Mouse (Mus musculus): ENCODE measurements at regions not wholly inside any gene's neighbourhood (a gene's known extent, or its start where the extent isn't known, plus 50 kb on each side); places are given as distances from the start of the nearest gene placed in this dataset.

DNA sequence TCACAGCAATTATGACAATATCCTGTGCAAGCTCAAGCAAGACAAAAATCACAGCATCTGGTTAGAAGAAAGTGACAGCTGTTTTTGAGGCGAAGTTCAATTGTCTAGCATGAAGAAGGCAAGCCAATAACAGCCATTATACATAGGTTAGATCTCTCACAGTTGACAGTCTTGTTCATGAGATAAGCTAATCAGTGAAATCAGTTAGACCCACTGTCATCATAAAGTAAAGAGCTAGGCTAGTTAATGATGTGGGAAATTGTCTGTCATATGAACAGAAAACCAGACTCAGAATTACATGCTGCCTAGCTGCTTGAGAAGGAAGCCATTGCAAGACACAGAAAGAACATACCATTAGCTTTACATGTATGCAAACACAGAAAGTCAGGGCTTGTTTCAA lies 470.2 kb upstream of the 5930422O12Rik start:
- DNase-seq (ENCODE audit: low read depth, low spot score): no peak

DNA sequence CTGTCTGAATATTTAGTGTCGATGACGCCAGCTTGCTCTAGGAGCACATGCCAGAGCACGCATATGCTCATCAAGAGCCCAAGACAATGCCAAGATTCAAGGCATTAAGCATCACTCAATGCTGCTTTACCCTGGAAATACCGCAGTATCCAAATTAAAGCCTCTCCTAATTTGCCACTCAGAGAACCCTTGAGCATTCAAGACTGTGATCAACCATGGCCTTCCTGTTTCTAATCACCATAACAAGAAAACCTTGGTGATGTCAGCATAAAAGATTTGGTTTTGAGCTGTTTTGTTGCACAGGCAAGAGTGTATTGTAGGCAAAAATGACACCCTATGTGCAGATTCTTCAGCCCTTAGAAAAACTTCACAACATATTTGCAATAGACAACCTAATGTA lies 469.7 kb upstream of the 5930422O12Rik start:
- no peak for DNase-seq (ENCODE audit: low read depth, low spot score)

DNA sequence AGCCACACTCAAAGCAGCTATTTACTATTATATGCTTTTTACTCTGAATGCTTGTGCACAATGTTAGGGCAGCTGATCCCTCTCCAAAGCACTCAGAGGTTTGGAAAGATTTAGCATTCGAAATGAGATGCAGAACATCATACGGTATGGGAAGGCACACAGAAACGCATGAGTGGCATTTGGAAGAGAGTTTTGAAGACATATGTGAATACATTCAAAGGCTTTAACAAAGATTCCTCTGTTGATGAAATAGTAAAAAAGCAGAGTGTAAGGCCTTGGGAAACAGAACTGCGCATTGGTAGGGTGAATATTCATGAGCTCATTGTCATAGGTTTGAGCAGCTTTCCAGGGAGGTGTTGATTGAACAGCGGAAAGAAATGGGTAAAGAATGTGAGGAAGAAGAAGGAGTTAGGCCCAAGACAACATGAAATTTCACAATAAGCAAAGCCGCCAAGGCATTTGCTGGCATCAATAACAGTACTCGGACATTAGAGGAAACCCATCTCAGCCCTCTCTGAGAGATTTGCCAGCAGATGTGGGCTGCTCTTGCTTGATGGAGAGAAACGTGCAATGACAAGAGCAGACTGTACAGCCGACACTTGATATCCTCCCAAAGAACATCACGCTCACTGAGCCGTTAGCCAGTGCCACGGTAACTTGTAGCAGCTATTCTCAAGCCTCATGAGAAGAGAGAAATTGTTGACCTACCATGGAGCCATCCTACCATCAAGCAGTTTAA lies 469.0 kb upstream of the 5930422O12Rik start:
- DNase-seq (ENCODE audit: low read depth, low spot score): no peak

DNA sequence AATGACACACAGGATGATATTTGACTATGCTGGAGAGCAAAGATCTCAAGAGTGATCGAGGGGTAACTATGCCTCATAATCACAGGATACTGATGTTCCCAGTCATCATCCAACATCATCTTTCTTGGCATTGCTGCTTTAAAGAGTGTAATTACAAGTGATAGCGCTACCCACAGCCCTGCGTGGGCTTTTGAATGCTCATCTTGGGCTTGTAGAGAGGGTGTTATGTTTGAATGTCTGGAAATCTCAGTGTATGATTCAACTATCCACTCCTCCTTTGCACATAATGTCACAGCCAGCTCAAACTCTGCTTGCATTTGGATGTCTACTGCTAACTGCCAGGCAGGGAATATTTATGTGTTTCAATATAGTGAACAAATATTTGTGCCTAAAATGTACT lies 438.3 kb upstream of the 5930422O12Rik start:
- DNase-seq (ENCODE audit: low read depth, low spot score): no peak

DNA sequence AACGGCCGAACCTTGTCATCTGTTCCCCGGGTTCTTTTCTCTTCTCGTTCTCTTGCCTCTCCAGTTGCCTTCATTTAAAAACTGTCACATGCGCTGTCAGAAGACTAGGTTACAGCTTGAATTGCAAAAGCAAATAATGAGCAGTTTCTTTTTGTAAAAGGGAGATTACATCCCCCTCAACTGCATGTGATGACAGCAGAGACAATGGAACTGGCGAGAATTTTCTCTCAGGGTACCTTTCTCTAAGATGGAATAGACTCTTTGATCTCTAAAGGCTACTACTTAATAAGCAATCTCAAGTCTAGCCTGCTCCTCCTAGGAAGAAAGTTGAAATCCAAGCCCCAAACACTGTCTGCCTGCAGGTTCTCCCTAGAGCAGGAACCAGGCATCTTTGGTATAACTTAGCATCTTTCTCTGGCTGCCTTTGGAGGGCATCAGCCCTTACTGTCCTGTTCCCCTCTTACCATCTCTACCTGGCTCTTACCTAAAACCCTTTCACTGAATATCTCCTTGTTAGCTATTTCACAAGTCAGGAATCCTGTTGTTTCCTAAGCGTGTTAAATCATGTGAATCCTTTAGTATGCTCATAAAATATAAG lies 424.4 kb upstream of the 5930422O12Rik start:
- DNase-seq (ENCODE audit: low read depth, low spot score): no peak

DNA sequence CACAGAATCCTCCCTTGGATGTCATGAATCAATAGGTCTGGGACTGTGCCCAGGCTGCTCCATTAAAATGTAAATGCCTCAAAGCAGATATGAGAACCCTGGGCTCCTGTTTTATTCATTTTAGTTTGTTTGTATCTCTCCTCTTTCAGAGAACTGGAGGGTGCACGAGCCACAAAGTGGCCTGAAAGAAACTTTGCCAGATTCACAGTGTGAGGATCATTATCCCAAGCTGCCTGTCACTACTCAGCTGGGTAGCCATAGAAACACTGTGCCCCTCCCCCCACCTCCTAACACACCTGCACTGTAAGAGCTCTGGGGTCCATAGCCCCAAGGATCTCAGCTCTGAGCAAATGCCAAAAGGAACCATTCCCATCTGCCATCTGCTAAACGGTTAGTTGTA lies 423.9 kb upstream of the 5930422O12Rik start:
- DNase-seq (ENCODE audit: low read depth, low spot score): no peak

DNA sequence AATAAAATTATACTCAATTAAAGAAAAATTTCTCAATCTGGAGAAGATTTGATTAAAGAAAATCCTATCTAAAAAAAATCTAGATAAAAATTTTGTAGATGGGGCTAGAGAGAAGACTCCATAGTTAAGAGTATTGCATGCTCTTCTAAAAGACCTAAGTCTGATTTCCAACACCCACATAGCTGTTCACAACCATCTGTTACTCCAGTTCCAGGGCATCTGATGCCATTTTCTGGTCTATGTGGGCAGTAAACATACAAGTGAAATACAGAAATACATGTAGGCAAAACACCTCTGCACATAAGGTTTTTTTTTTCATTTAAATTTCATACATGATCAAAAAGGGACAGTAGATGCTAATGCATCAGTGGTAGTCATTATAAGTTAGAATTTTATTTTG lies 418.4 kb upstream of the 5930422O12Rik start:
- DNase-seq (ENCODE audit: low read depth, low spot score): no peak

DNA sequence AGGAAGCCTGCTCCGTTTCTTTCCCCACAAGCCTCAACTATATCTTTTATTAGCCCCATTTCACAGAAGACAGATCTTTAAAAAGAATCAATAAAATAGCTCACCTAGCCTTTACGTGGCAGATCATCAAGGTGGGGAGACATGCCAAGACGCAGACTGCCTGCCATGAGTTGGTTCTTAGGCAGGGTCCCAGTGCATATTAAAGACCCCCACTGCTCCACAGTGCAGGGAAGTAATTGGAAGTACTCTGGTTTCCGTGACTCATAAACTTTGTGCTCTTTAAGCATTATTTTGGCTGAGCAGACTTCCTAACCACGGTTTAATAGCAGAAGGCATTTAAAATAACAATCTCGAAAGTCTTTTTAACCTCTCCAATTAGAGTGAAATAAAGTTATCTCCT lies 415.7 kb upstream of the 5930422O12Rik start:
- no peak for DNase-seq (ENCODE audit: low read depth, low spot score)

DNA sequence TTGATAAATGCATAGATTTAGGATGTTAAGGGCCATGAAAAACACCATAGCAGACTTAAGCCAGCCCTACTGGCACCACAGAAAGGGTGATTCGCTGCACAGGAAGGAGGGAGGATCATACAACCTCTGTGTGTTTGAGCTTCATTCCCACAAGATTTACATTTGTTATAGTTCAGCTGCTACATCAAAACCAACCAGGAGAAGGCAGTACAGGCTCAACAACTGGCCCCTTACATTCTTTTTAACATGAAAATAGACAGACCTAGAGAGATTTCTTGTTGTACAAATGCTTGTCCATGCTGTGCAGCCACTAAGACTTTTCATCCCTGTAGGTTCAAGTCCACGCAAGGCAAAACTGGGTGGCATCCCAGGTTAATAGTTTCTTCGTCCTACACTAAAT lies 412.6 kb upstream of the 5930422O12Rik start:
- DNase-seq (ENCODE audit: low read depth, low spot score): no peak

DNA sequence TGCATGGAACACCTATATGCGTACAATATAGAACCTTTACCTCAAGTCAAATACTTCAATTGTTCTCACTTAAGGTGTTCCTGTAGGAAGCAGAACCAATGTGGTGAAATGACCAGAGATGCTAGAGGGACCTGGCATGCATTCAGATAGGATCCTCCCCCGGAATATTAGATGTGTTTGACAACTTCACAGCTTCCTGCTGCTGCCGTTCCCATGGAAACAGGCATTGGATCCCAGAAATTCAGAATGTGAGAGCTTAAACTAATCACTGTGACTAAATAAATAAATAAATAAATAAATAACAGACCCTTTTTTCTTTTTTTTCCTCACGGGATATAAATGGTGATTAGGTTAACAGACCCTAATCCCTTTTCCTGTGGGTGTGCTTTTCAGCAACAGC lies 401.5 kb upstream of the 5930422O12Rik start:
- no peak for DNase-seq (ENCODE audit: low read depth, low spot score)

DNA sequence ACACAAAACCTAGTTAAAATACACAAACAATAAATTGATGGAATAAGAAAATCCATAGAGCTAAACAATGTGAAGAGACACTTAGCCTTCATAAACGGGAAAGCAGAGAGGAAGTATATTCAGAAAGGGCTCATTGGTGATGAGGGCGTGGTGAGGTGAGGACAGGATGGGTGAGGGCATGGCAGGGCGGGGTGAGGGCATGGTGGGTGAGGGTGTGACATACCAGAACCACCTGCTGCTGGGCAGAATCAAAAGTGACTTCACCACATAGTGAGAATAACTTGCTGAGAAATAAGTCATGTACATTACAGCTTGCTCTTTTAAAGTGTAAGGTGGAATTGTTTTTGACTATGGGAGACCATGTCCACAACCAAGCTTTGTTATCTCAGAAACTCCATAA lies 399.1 kb upstream of the 5930422O12Rik start:
- DNase-seq (ENCODE audit: low read depth, low spot score): no peak

DNA sequence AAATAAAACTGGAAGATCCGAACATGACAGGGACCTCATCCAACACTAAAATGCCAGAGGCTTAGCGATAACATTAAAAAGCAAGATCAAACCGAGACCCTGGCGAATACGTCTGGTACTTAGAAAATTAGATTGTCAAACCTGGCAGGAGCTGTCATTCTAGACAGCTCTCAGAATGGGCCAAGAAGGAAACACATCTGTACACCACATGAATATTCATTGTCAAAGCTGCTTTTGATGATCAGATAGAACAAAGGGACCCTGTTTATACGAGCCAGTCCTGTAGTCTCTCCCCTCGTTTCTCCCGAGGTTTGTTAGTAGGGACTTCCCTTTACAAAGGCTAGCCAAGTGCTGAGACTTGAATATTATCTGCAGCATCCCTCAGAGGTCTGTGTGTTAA lies 376.5 kb upstream of the 5930422O12Rik start:
- no peak for DNase-seq (ENCODE audit: low read depth, low spot score)

DNA sequence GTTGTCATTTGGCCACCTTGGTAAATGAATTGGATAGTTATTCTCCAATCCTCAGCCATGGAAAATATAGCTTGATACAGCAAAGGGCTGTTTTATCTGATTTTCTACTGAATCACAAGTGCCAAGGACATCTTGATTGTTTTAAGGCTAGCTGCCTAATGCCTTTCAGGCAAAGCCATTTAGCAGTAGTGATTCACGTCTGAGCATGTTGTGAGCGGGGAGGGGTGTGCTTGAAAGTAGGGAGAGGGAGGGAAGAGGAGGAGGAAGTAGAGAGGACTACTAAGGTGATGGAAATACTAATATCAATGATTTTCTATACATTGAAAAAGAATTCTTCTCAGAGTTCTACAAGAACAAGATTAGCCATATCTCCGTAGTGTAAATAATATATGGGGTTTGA lies 362.9 kb upstream of the 5930422O12Rik start:
- no peak for DNase-seq (ENCODE audit: low read depth, low spot score)

DNA sequence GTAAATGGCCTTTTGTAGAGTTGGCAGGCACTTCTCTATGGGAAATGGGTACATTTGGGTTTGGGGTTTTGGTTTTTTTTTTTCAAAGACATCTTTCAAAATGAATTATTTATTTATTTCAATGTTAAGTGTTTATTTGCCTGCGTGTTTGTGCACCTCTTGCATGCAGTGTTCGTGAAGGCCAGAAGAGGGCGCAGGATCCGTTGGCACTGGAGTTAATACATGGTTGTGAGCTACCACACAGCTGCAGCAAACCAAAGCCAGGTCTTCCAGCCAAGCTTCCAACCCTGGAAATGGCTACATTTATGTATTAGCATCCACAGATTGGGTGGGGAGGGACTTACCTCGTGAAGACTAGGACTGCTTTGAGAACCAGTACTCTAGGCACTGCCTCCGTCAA lies 362.3 kb upstream of the 5930422O12Rik start:
- no peak for DNase-seq (ENCODE audit: low read depth, low spot score)

DNA sequence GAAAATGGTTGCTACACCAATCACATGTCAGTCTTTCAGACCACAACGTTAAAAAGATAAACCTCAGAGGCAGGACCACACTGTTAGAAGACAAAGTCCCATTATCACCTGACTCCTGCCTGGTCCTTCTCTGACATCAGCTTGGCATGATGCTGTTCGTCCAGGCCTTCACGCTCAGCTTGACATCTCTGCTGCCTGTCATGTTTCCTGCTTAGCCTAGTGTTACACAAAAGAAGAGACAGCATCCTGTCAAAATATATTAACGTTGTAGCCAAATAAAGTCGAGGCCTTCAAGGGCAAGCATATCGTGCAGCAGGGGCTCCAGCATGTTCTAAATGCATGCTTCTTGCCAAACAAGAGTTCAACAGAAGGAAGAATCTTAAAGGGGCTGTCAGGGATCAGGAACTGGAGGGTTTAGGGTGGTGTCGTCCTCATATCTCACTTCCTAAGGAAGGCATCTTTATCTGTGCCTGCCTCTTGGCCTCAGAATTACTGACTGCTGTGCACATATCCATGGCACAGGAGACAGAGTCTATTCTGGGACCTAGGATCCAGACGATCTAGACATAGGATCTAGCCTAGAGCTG lies 361.0 kb upstream of the 5930422O12Rik start:
- DNase-seq (ENCODE audit: low read depth, low spot score): no peak

DNA sequence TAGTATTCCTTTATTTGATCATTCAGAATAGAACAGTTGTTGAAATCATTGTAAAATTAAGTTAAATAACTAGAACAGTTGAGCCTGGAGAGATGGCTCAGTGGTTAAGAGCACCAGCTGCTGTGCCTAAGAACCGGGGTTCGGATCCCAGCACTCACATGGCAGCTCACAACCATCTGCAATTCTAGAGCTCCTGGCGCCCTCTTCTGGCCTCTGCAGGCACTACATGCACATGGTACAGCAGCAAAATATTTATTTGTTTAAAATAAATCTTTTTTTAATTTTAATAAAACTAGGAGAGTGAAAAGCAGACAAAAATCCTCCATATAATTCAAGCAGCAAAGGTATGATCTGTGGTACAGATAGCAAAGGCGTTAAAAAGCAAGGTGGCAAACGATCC lies 360.0 kb upstream of the 5930422O12Rik start:
- no peak for DNase-seq (ENCODE audit: low read depth, low spot score)

DNA sequence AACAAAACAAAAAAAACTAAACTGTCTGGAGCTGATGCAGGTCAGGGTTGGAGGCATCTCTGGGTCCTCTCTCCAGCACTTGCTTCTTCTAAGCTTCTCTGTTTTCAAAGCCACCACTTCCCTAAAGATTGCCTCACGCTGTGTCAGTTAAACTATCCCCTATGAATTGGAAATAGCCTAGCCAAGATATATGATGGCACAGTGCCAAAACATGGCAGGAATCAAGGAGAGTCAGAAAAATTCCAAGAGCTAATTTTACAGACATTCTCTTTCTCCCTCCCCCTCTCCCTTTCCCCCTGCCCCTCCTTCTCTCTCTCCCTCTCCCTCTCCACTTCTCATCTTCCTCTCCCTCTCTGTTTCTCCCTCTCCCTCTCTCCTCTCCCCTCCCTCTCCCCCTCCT lies 353.3 kb upstream of the 5930422O12Rik start:
- no peak for DNase-seq (ENCODE audit: low read depth, low spot score)

DNA sequence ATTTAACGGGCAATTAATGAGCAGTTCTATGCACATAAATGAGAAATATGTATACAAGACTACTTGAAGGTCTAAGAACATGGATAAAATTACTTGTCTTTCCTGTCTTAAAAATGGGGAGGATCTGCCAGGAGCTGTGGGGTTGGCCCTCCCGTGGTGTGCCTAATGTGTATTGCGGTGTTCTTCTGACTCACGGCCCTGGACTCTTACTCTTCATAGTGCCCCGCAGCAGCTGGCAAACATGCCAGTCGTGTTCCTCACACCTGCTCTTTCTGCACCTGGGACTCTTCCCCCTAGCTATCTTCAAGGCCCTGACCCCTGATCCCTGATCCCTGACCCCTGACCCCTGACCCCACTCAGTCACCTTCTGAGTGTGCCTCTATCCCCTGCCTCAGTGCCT lies 352.3 kb upstream of the 5930422O12Rik start:
- DNase-seq (ENCODE audit: low read depth, low spot score): peak; percentile 48

DNA sequence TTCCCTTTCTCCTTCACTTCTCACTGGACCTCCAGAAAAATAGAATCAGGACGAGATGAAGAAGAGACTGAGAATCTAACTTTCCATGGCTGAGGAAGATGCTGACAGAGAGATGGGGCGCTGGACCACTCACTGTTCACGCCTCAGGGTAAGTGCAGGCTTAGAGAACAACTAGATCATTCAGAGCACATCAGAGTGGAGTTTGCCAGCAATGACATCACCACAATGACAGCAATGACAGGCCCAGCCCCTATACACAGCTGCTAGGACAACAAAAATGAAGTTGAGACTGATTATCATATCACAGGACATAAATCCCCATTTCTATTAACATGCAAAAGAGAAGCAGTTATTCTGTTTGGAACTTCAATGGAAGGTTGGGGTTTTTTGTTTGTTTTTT lies 350.4 kb upstream of the 5930422O12Rik start:
- no peak for DNase-seq (ENCODE audit: low read depth, low spot score)

DNA sequence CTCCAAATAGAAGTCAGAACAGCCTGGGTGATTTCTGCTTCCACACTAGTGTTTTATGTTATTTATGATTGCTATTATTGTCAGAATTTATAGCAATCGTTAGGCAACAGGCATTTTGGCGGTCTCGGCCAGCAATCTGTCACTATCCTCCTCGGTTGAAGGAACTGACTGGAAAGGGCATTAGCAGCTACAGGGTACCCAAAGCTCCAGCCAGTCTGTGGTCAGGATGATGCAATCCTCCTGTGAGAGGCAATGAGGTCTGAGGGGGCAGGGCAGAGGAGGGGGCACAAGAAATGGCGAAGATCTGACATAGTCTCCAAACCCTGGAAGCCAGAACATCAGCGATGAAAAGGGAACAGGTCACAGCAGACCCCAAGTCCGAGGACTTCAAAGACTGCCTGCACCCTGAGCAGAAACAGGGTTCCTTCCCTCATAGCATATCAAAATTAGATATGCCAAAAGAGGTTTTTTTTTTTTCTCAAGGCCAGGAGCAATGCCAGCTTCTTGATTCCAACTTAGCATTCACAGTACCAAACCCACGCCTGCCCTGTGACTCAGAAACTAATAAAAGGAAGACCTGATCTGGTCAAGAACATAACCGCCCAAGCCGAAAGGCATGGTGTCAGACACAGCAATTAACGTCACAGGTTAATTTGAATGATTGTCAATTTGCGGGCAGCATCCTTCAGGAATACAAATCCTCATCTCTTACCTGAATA lies 348.5 kb upstream of the 5930422O12Rik start:
- no peak for DNase-seq (ENCODE audit: low read depth, low spot score)

DNA sequence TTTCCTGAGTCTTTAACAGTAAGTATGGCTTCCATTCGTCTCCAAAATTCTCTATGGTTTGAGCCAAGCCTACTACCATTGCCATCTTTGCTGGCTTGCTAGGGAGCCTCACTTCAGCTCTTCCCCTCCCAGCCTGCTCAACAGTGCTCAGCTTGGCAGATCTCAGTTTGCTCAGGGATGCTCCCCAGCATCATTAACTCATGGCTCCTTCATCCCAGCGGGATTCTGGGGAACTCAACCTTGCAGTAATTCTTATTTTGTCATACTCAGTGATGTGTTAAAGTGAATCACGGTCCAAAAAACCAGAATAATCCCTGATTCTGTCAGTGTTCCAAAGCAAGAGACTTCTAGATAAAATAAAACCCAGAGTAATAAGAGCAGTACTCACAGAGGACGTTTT lies 346.6 kb upstream of the 5930422O12Rik start:
- no peak for DNase-seq (ENCODE audit: low read depth, low spot score)

DNA sequence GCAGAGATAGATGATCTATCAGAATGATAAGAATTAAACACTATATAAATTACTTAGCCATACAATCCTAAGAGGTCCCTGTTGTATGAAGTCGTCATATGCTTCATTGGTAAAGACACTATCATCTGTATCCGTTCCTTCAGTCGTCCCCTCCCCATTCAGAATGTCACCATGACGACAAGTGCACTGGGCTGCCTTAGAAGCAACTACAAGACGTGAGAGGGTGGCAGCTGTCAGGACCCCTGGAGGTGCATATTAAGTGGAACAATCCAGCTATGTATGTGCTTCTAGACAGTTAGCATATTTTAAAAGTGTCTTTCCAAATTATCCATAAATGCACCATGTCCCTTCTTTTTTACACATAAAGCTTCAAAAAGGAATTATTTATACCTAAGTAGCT lies 343.0 kb upstream of the 5930422O12Rik start:
- DNase-seq (ENCODE audit: low read depth, low spot score): no peak

DNA sequence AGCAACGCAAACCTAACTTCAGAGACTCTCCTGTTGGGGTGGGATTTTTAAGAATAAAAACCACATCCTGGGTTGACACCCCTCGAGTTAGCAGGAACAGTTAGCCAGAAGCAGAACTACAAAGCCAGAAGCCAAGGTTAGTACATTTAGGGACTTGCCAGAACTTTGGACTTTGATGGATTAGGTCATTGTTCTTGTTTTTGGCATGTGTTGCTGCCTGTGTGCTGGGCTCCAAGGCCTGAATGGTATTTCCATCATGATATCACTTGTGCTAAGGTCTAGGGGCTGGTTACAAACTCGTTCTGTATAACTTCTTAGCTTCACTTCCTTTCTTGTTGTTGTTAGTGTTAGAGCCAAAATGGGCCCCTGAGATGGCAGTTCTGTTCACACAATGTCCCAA lies 338.8 kb upstream of the 5930422O12Rik start:
- no peak for DNase-seq (ENCODE audit: low read depth, low spot score)

Data from A20 (cell line).